Mouse (Mus musculus) lung, adult 18-20 months (tissue): ENCODE measurements at regions not wholly inside any gene's neighbourhood (a gene's known extent, or its start where the extent isn't known, plus 50 kb on each side); places are given as distances from the start of the nearest gene placed in this dataset.

ENCODE experiments used
- DNase-seq, 2 experiments: peaks; one replicate each; pipeline ENCODE4 v3.0.0; 2022; ENCODE audit warnings: mixed read lengths in 2 of 2

DNA sequence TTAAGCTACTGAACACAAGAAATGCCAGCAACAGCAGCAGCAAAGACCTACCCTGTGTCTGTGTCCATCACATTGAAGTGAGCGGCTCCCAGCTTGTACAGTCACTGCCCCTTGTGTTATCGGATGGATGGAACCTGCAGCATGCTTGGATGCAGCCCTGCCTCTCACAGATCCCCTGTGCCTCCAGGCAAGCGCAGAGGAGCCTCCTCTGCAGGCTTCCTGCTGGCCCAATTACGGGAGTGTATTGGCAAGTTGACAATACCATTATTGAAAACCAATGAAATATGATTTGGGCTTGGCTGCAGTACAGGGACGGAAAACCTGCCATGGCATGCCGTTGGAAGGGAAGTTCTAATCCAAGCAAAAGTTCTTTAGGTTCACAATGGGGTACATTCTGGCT lies 81.9 kb upstream of the Otos start:
- no peak for DNase-seq

DNA sequence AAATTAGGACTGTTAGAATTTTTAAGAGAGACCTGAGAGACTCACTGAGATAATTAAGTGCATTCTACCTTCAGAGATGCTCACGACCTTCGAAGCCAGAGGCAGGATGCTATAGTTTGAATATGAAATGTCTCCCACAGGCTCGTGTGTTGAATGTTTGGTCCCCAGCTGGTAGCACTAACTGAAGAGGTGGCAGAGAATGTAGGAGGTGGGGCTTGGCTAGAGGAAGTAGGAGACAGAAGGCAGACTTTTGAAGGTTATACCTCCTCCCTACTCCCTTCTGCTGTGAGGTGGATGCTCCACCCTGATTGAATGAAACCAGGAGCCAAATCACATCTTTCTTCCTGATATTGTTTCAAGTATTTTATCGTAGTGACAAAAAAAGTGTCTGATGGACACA lies 79.3 kb upstream of the Otos start:
- no peak for DNase-seq

DNA sequence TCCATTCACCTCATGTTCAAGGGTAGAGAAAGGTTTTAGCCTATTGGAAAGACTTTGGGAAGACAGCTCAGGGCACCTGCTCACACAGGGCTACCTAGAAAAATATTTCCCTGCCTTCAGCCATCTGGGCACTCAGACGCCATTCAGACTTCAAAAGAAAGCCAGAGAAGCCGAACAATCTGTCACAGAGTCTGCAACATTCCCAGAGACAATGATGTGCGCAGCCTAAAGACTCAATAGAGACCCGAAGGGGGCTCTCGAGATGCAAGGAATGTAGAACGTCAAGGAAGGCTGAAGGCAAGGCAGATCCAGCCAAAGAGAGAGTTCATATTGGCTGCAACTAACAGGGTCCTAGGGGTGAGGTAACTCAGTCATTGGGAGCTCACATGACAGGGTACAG lies 78.7 kb upstream of the Otos start:
- DNase-seq: no peak

DNA sequence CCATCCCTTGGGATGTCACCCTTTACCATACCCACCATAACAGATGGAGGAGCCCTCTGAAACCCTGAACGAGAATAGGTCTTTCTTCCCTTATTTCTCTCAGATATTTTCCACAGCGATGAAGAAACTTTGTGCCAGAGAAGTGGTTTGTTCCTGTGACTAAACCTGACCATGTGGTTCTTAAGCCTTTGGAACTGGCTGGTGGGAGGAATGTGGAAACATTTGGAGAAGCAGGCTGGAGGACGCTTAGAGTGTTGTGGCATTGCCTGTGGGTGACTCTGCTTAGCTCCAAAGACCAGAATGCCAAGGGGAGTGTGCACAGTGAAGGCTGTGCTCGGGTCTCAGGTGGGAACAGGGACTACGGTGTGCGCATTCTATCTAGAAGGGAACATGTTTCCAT lies 77.7 kb upstream of the Otos start:
- DNase-seq: no peak

DNA sequence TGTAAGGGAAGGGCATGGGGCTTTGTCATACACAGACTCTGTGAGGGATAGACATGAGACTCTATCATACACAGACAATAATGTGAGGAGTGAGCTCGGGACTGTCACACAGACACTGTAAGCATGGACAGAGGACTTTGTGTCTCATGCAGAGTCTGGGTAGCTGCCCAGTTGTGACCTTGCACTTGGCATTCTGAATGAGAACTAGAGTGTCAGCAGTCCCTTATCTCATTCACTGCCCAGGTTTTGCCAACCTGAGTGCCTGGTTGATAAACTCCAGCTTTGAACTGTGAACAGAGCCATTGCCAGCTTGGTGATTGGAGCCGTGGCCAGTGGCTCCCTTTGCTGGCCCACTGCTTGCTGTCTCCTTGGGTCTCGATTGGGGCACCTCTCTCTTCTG lies 75.5 kb upstream of the Otos start:
- DNase-seq: no peak

DNA sequence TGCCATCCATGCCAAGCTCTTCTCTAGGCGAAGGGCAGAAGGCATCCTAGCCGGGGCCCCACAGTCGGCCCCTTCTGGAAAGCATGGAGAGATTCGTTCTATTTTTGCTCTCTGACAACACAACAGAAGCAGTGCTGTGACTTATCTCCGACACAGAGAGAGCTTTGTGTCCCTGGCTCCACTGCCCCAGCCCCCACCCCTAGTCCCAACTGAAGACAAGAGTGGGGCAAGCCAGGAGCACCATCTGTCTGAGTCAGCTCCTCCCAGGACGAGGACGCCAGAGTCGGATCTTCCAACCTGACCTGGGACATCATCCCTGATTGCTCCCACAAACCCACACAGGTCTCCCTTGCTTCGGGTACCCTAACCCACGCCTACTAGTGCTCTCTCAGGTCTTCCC lies 71.9 kb upstream of the Otos start:
- no peak for DNase-seq

DNA sequence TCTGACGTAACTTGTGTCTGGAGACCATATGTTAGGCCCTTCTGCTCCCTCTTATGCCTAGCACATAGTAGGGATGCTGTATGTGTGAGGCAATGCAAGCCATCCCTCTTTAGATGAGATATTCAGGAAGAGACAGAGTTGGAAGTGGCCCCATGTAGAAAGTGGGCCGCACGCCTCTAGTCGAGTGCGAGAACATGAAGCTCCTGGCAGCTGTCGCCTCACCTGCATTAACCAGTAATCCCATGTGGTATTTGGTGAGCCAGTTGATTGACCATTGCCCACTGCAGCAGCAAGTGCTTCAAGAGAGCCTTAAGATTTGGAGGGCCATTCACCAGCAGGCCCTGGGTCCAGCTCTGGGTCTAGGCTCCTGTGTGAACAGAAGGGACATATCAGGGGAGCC lies 71.2 kb upstream of the Otos start:
- DNase-seq: no peak

DNA sequence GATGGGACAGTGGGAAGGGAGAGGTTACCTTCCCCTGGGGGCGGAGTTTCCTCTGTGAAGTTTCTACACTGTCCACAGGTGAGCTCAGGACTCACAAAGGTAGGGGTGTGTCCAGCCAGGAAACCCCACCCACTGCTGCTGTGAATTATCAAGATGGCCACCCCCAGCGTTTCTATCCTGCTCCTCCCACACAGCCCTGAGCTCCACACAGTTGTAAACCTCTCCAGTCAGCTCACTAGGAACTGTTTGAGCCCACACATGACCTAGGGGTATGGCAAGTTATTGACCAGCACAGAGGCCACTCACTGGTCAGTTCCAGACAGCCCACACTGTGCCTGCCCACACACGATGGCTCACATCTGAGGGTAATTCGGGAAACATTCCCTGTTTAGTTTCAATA lies 69.5 kb upstream of the Otos start:
- DNase-seq: no peak

DNA sequence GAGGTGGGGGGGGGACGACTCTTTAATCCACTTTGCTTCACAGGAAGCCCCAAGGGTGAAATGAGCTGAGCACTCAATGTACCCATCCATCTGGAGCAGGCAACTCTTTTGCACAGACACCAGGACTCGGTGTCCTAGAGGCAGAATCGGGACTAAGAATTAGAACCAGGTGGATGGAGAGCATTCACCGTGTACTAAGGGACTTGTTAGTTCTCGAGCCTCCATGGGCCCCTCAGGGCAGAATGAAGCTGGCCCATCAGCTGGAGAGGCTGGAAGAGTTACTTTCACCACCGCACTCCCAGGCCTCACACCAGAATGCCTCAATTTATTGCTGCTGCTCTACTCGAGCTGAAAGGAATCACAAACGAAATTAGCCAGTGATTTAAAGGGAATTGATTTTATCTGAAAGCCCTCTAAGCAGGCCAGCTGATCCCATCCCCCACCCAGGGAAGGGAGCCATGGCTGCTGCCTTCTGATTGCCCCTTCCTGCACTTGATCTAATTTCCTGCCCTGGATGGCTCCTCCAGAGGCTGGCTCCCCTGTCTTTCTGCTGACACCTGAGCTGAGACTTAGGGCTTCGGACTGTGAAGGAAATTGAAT lies 66.2 kb upstream of the Otos start:
- DNase-seq: no peak

DNA sequence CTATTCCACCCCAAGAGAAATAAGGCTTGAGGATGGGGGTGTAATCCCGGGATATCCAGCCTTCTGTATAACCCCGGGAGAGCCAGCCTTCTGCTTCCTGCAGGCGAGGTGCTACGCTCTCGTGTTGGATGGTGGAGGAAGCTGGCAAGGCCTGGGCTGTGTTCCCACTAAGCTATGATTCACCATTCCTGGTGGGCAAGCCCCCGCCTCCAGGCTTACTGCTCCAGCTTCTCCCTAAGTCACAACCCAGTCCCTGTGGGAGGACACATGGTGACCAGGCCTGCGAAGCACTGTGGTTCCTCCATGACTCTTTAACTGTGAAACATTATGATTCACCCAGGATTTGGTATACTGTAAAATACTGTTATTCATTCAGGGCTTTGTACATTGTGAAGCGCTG lies 63.7 kb upstream of the Otos start:
- no peak for DNase-seq

DNA sequence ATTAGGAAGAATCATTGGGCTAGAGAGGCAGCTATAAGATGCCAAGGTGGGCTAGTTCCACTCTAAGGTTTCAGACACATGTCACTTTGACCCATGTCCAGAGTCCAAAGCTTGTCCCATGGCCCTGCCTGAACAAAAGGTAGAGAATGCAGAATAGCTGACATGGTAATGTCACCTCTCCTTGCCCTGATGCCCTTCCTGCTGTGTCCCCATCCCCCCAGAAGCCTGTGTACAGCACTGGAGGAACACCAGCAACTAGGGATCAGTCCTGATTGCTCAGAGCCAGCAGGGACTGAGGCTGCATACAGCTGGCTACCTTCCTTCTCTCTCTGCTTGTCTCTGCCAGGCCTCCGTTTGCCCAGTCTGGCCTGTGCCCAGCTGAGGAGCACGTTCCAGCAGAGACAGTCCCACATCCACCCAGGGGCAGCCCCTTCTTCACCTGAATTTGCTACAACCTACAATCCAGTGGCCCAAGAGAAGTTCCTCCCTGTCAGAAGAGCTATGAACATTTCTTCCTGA lies 61.7 kb upstream of the Otos start:
- DNase-seq: no peak

DNA sequence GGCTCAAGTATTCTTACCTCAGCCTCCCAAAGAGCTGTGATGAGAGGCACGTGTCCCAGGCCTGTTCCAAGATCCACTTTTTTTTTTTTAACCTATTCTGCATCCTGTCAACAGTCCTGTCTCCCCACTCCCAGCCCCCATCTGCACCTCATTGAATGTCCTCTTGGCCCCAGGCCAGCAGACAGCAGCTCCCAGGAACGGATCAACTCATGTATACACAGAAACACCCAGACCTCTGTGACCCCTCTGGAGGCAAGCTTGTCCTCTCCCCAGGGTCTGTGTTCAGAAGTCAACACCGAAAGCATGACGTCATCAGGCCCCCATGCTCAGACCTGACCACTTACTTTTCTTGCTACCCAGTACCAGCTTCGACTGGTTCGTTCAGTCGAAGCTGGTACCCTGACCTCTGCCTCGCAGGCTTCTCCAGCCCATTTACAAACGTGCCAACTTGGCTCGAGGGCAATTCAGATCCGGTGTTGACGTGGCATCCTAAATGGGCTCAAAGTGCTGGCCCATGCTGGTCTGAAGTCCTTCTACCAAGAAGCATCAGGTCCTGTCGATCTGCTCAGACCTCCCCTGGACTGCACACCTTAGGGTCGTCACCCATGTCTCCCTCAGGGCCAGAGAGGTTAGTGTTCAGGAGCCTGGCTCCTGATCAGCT lies 60.7 kb upstream of the Otos start:
- DNase-seq: no peak

DNA sequence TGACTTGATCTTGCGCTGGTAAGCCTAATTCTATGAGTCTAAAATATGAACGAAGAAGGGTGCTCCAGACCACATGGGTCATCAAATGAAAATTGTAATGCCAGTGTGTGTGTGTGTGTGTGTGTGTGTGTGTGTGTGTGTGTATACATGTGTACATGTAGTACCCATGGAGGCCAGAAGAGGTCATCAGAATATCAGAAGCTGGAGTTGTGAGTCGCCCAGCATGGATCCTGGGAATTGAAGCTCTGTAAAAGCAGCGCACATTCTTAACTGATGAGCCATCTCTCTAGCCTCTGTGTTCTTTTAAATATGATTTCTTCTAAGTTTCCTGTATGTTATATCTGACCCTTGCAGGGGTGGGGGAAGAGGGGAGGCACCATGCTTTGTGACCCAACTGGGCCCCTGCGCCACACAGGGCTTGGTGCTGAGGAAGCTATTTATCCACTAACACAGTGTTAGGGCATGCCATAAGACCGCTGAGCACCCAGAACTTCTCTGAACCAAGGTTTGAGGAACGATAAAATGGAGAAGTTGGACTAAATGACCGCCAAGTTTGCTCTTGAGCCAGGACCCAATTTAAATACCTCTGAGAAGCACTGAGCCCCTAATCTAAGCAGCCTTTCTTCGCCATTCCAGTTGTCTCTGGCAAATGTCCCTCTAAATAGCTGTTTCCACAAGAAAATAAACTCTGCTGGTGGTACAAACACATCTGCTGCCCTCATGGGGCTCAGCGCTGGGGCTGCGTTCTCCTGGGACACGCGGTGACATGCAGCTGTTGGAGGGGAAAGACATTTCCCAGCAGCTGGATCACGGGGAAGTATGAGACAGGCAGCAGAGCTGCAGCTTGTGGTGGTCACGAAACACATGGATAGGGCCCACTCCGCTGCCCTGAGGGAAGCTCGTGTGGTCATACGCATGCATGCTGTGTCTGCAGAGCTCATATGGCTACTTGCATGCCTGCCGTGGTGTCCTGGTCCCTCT lies 59.6 kb upstream of the Otos start:
- no peak for DNase-seq

DNA sequence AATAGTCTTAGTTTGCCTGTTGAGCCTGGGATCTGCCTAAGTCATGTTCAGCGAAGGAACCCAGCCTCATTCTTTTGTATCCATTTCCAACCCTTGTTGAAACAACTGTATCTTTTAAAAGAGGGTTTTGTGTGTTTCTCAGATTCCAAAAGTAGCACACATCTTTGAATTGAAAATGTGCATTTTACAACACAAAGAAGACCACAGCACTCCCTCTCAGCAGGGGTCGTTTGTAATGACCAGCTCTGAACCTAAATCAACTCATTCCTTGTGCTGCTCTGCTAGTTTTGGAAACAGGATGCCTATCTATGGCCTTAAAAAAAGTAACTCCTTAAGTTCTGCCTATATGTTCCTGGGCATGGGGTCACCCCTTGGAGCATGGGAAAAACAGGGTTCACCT lies 58.8 kb upstream of the Otos start:
- DNase-seq: no peak

DNA sequence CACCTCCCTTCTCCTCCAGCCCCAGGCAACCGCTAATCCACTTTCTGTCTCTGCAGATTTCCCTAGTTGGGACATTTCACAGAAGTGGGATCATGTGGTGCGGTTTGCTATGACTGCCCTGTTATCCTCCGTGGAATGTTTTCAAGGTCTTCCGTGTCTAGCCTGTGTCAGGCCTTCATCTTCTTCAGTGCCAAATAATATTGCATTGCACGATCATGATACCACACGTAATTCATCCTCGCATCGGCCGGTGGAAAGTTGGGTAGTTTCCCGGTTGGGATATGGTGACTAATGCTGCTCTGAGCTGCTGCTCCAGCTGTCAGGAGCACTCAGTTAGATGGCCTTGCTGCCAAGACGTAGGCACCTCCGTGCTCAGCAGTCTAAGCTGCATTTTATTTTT lies 55.3 kb upstream of the Otos start:
- peak in 1 of 2 experiments; percentile 21 for DNase-seq

DNA sequence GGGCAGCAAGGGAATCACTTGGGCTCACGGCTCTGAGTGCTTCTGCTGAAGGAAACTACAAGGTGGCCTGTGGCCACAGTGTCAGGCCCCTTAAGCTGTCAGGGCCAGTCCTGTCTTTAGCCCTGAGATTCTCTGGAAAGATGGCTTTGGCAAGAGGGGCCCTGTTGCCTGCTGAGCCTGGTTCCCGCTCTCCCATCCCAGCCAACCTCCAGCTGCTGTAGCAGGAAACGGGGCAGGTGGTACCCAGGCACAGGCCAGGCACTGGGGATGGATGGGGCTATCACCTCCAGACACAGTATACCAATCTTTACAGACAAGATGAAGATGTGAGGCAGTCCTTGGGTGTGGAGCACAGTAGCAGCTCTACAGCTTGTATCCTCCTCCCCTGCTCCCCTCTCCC lies 54.6 kb upstream of the Otos start:
- no peak for DNase-seq

DNA sequence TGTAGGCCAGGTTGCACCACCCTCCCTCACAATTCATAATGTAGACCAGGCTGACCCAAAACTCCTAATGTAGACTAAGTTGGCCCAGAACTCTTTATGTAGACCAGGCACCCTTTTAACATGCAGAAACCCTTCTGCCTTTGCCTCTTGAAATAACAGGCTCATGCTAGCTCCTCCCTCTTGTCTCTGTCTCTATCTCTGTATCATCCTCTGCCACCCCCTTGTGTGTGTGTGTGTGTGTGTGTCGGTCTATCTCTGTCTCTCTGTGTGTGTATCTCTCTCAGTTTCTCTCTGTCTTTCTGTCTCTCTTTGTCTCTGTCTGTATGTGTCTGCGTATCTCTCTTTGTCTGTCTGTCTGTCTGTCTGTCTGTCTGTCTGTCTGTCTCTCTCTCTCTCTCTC lies 51.5 kb upstream of the Otos start:
- DNase-seq: no peak

DNA sequence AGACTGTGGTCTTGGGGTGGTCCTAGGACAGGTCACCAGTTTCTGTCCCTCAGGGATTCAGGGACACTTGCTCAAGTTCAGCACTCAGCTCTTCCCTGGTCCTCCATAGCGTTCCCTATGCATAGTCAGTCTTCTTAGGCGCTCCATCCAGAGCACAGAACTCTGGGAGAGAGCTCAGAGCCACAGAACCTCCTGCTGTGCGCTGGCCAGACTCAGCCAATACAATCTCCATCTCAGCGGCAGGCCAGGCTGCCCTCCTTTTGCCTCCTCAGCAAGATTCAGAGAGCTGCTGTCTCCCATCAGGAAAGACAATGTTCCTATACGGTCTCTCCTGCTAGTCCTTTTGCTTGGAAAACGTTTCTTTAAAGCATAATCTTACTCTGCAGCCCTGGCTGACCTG lies 51.1 kb upstream of the Otos start:
- no peak for DNase-seq

DNA sequence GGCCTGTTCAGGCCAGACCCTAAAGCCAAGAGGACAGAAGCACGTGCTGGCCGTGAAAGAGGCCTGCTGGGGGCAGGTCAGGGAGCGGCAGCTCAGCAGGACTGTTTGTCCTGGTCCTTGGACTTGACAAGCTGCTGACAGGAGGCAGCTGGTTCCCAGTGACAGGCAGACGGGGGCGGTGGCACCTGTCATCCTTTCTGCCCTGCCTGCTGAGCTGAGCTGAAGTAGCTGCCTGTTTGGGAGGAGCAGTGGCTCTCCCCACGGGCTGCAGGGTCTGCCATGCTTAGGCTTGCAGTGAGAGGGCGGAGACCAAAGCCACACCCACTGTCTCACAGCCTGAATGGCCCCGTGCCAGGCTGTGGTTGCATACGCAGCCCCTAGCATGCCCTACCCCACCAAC lies 50.4 kb upstream of the Otos start:
- DNase-seq: peak; percentile 30 to 49

DNA sequence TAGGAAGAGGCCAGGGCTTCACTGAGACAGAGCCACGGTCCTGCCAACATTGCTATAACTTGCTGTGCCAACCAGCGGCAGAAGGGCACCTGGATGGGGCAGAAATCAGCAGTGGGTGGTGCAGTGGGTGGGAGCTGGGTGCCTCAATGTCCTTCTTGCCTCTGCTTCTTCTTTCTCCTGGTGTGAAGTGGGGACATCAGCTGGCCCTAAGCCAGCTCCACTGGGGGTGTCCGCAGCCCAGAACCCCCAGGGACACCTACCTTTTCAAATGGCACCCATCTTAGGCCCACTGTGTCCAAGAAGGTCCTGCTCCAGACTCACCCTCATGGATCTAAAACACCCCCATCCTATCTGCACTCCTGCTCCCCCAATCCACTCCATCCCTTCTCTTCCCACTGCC lies 49.9 kb upstream of the Otos start:
- DNase-seq: no peak
